Mouse (Mus musculus) limb, embryonic 12.5 days (tissue): ENCODE results near the gene Cenpc1. TPM values are rescaled to one million over a fixed set of nuclear protein-coding genes. Genes with fewer than 3 reads are reported as not detected.
A peak's percentile ranks its signal among the peaks of the same experiment; 100 is the strongest.

ENCODE experiments used
- ATAC-seq: fragments of 200-750 bp; cut with Nextera tagmentation; 2 replicates; pipeline ENCODE4 v1.8.0; 2017; ENCODE audit warnings: low read depth, moderate TSS enrichment; ENCODE audit not compliant: insufficient number of reproducible peaks, insufficient read depth, low FRiP score, low TSS enrichment
- H3K27ac ChIP-seq: fragments of 300-500 bp; sonication (generic); 2 replicates; pipeline ENCODE4 v1.5.1; 2016; ENCODE audit warnings: mild to moderate bottlenecking, moderate library complexity
- H3K27me3 ChIP-seq: fragments of 300-500 bp; sonication (generic); 2 replicates; pipeline ENCODE4 v1.6.1; 2016; ENCODE audit warnings: mild to moderate bottlenecking, moderate library complexity
- H3K36me3 ChIP-seq: fragments of 300-500 bp; sonication (generic); 2 replicates; pipeline ENCODE4 v1.6.1; 2016; ENCODE audit warnings: mild to moderate bottlenecking, moderate library complexity
- H3K4me1 ChIP-seq: fragments of 300-500 bp; sonication (generic); replicated peaks from 2 replicates; pipeline ENCODE4 v1.6.1; 2016
- H3K4me2 ChIP-seq: fragments of 300-500 bp; sonication (generic); 2 replicates; pipeline ENCODE4 v1.6.1; 2016; ENCODE audit warnings: mild to moderate bottlenecking, moderate library complexity
- H3K4me3 ChIP-seq: fragments of 300-500 bp; sonication (generic); replicated peaks from 2 replicates; pipeline ENCODE4 v1.5.1; 2016; ENCODE audit warnings: mild to moderate bottlenecking
- H3K9ac ChIP-seq: fragments of 300-500 bp; sonication (generic); replicated peaks from 2 replicates; pipeline ENCODE4 v1.6.1; 2016; ENCODE audit warnings: mild to moderate bottlenecking, moderate library complexity
- H3K9me3 ChIP-seq: fragments of 300-500 bp; sonication (generic); 2 replicates; pipeline ENCODE4 v1.6.1; 2016; ENCODE audit warnings: mild to moderate bottlenecking, moderate library complexity
- WGBS: fragments of 180-500 bp; shearing (Covaris S2); methylation state at CpG from one replicate; pipeline ENCODE4 v1.1.7; 2016; 5-methylcytosine and 5-hydroxymethylcytosine counted together
- polyA plus RNA-seq: library from polyadenylated mRNA; unstranded; fragments of >200 nt; fragmentation: Nextera tagmentation; extraction: Ambion mirVana; gene quantifications from 2 replicates; pipeline ENCODE4 v1.2.1, GENCODE M21; 2016

Cenpc1 gene
- polyA plus RNA-seq, 1 experiment from 2014 or later: 44.0 TPM

DNA sequence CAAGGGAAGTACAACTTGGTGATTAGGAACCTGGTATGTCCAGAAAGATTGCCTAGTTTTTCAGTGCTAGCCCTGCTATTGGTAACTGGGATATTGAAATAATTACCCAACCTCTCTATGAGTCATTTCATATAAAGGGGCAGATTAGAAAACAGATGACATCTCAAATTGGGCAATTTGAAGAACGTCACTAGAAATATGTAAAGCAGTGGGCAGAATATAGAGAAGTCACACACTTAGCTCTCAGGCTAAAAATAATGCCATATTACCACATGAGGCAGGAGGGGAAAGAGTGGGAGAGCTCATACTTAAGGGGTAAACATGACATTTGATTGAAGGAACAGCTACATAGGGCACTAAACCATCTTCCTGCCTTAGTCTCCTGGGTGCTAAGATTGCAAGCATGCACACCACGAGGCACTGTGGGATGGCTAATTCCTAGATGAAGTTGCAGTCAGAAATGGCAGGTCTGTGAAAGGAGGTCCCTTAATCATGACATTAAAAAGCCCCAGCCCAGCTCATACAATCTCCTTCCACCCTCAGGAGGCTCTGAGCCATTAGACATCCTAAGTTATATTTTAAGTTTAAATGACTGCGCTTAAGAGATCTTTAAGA is 13.4 kb upstream of the Cenpc1 start:
- no peak overlapping the region for H3K9ac ChIP-seq
- H3K4me2 ChIP-seq: no peak overlapping the region
- no peak overlapping the region for H3K4me3 ChIP-seq
- no peaks in the 10 kb centered on the region for H3K9me3 ChIP-seq
- no peak for ATAC-seq
- no peaks in the 10 kb centered on the region for H3K4me1 ChIP-seq
- no peaks in the 10 kb centered on the region for H3K27me3 ChIP-seq
- 80% methylated on average over 3 of the region's 3 CpGs for WGBS
- no peak overlapping the region for H3K27ac ChIP-seq
- H3K36me3 ChIP-seq: no peaks in the 10 kb centered on the region

DNA sequence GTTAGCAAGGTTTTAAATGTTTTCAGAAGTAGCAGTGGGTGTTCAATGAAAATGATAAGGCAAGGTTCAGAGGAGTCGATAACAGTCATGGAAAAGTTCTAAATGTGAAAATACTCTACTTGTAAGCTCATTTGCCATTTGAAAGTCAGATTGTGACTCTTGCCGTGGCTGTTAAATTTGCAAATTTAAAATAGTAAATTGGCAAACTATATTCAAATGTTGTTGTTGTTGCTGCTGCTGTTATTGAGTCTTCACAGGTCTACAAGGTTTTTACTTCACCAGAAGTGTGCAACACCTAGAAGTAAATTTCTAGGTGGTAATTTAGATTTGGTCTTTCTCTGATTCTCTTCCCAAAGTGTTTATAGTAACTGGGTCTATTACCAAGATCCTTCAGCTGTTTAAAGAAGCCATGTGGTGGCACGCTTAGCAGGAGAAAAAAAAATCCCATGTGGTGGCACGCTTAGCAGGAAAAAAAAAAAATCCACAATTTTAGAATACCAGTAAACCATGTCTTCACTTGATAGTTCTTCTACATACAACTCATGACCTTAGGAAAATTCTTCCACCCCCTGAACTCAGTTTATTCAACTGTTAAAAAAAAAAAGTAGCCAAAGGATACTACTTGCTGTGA is 7.5 kb upstream of the Cenpc1 start:
- Histone ChIP-seq H3K9ac (no peak overlapping the region), H3K27ac (no peak overlapping the region), H3K27me3 (no peaks in the 10 kb centered on the region), H3K36me3 (no peaks in the 10 kb centered on the region), H3K4me3 (no peak overlapping the region), H3K4me1 (no peaks in the 10 kb centered on the region), H3K9me3 (no peaks in the 10 kb centered on the region), H3K4me2 (no peak overlapping the region)
- 78% methylated on average over 4 of the region's 4 CpGs for WGBS
- ATAC-seq: no peak

DNA sequence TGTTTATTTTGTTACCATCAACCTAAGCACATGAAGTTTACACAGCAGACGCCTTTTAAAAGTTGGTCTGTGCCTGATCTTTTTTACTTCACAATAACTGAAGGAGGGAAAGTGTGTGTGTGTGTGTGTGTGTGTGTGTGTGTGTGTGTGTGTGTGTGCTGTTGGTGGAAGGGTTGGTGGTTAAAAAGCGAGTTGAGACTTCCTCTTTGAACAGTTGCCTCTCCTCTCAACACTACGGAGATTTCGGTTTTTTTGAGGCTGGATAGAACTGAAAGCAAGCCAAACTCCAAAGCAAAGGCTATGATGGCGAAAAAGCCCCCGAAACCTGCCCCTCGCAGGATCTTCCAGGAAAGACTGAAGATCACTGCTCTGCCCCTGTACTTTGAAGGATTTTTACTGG is 6.2 kb upstream of the Cenpc1 start, which contains the start of gene Stap1:
TSS of gene Stap1 (plus strand) at position 209 of the 400 bp plus-strand sequence.
- ATAC-seq: no peak
- 76% methylated on average over 7 of the region's 7 CpGs for WGBS
- H3K9ac ChIP-seq: no peak within 1 kb of the TSS
- H3K4me1 ChIP-seq: peaks cover 6% of the 10 kb centered on the region; the same call in 1 of the 2 replicates
- no peaks in the 10 kb centered on the region for H3K9me3 ChIP-seq
- H3K4me2 ChIP-seq: no peak within 1 kb of the TSS
- H3K36me3 ChIP-seq: no peaks in the 10 kb centered on the region
- H3K27ac ChIP-seq: no peak within 1 kb of the TSS
- H3K4me3 ChIP-seq: no peak within 1 kb of the TSS
- H3K27me3 ChIP-seq: no peaks in the 10 kb centered on the region

DNA sequence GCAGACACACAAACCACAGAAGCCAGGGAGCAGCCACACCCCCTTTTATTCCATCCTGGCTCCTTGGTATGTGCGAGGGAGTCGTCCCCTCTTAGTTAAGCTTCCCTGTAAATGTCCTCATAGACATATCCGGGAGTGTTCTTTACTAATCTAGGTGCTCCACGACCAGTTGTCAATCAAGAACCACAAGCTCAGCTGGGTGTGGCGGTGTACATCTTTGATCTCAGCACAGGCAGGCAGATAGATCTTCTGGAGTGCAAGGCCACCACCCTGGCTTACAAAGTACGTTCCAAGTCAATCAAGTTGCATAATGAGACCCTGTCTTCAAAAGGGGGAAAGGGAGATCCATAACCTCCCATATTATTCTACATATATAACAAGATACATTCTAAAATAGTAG is 3.7 kb upstream of the Cenpc1 start:
- WGBS: 78% methylated on average over 6 of the region's 6 CpGs
- H3K4me3 ChIP-seq: no peak overlapping the region
- peaks cover 7% of the 10 kb centered on the region; the same call in 1 of the 2 replicates for H3K4me1 ChIP-seq
- H3K4me2 ChIP-seq: no peak overlapping the region
- no peak for ATAC-seq
- H3K9ac ChIP-seq: no peak overlapping the region
- no peaks in the 10 kb centered on the region for H3K36me3 ChIP-seq
- no peak overlapping the region for H3K27ac ChIP-seq
- no peaks in the 10 kb centered on the region for H3K27me3 ChIP-seq
- no peaks in the 10 kb centered on the region for H3K9me3 ChIP-seq

DNA sequence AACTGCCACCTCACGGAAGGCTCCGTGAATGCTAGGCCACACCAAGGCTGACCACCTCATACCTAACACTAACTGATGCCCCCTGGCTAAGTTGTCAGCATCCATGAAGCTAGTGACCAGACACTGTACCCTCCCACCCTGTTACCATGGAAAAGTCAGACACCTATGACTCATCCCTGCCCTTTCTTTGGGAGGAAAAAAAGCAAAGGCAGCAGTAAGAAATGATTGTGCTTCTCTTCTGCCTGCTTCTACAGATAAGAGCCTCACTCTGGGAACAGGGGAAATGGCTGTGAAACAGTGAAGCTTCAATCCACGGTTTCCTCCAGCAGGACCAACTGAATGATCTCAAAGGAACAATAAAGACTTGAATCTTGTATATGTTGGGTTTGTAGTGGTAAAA is 3.1 kb upstream of the Cenpc1 start:
- no peak for ATAC-seq
- Histone ChIP-seq H3K4me3 (no peak overlapping the region), H3K36me3 (no peaks in the 10 kb centered on the region), H3K27ac (no peak overlapping the region), H3K9me3 (no peaks in the 10 kb centered on the region), H3K4me2 (no peak overlapping the region), H3K9ac (no peak overlapping the region), H3K4me1 (peaks cover 14% of the 10 kb centered on the region; the same call in 1 of the 2 replicates), H3K27me3 (no peaks in the 10 kb centered on the region)
- 82% methylated on average over 3 of the region's 3 CpGs for WGBS

DNA sequence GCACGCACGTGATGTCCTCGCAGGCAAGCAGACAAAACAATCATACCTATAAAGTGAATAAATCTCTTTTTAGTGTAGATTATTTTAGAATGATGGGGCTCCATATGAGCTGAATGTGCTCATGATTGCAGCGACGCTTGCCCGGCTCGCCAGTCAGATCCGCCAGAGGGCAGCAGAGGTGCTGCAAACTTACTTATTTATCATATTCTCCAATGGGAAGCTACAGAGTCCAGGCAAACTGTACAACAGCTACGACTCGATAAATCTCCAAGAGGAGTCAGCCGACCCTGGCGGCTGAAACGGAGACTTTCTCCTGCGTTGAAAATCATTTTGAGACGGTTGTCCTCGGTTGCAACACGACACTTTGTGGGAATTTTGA is 1.2 kb upstream of the Cenpc1 start:
- no peaks in the 10 kb centered on the region for H3K36me3 ChIP-seq
- peak; percentile 3; the same call in 1 of the 2 replicates for ATAC-seq
- peak overlapping the region; percentile 61 for H3K4me2 ChIP-seq
- no peaks in the 10 kb centered on the region for H3K9me3 ChIP-seq
- H3K27me3 ChIP-seq: no peaks in the 10 kb centered on the region
- under 1% methylated on average over 17 of the region's 17 CpGs for whole genome bisulfite sequencing
- H3K4me3 ChIP-seq: peak overlapping the region; percentile 65
- no peak overlapping the region for H3K9ac ChIP-seq
- H3K4me1 ChIP-seq: peaks cover 17% of the 10 kb centered on the region; the same call in 1 of the 2 replicates
- 0 out of 2 replicates have a peak overlapping the region, but pooled peaks have one; percentile 86 for H3K27ac ChIP-seq

DNA sequence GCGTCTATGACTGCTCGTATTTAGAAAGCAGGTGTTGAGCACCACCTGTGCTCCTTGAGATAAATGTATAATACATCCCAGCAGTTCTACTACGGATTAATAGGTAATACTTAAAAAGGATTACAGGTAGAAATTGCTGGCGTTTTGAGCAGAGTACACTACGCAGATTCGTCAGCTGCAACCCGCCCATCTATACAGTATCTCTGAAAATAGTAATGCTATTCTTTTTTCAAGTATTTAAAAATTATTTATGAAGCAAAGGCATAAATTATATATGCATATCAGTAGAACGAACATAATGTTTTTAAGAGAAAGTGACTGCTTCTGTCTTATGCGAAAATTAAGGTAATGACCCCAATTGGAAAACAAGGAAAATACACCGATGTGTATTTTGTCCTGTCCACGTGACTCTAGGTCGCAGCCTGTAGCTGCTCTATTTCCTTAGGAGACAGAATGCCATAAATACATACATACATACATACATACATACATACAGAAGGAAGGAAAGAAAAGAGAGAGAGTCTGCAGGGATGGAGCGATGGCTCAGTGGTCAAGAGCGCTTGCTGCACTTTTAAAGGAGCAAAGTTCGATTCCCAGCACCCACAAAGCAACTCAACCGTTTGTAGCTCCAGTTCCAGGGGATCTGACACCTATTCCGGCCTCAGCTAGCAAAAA is 630 bp upstream of the Cenpc1 start:
- under 1% methylated on average over 17 of the region's 17 CpGs for WGBS
- Histone ChIP-seq H3K27me3 (no peaks in the 10 kb centered on the region), H3K9me3 (no peaks in the 10 kb centered on the region), H3K27ac (peak overlapping the region; percentile 86), H3K9ac (0 out of 2 replicates have a peak overlapping the region, but pooled peaks have one; percentile 13), H3K4me1 (peaks cover 17% of the 10 kb centered on the region; the same call in 1 of the 2 replicates), H3K36me3 (no peaks in the 10 kb centered on the region), H3K4me3 (peak overlapping the region; percentile 65), H3K4me2 (peak overlapping the region; percentile 61)
- ATAC-seq: peak; percentile 79

DNA sequence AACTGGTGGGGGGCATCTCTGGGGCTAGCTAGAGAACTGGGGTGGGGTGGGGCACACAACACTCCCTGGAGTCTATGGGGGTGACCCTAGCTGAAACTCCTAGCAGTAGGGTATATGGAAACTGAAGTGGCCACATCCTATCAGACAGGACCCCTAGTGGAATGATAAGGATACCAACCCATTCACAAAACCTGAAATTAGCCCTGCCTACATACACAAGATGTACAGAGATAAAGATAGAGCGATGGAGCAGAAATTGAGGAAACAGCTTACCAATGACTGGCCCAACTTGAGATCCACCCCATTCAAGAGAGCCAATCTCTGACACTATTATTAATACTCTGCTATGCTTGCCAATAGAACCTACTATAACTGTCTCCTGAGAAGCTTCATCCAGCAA is 1.9 kb downstream of the Cenpc1 start:
- Histone ChIP-seq H3K27me3 (no peaks in the 10 kb centered on the region), H3K9ac (no peak overlapping the region), H3K36me3 (0 out of 2 replicates have a peak, but pooled peaks cover 2% of the 10 kb centered on the region), H3K4me1 (peaks cover 17% of the 10 kb centered on the region; the same call in 1 of the 2 replicates), H3K9me3 (no peaks in the 10 kb centered on the region), H3K4me2 (peak overlapping the region; percentile 61; the same call in 1 of the 2 replicates), H3K4me3 (no peak overlapping the region), H3K27ac (no peak overlapping the region)
- no peak for ATAC-seq
- 100% methylated on average over 1 of the region's 1 CpGs for WGBS

DNA sequence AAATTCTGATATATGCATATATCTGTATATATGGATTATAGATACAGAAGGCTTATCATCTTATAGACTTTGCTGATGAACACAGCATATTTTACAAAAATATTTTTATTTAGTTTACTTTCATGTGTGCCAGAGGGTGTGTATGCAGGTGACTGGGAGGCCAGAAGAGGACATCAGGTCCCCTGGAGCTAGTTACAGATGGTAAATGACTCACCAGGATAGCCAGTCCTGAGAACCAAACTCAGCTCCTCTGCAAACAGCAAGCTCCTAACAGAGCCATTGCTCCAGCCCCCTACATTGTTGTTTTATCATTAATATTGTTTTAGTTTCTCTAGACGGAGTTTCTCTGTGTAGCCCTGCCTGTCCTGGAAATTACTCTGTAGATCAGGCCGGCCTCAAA is 35.6 kb downstream of the Cenpc1 start:
- 94% methylated on average over 2 of the region's 2 CpGs for WGBS
- H3K36me3 ChIP-seq: peaks cover 52% of the 10 kb centered on the region
- H3K4me1 ChIP-seq: no peaks in the 10 kb centered on the region
- no peak overlapping the region for H3K4me2 ChIP-seq
- no peaks in the 10 kb centered on the region for H3K27me3 ChIP-seq
- no peak for ATAC-seq
- no peak overlapping the region for H3K27ac ChIP-seq
- H3K9ac ChIP-seq: no peak overlapping the region
- no peak overlapping the region for H3K4me3 ChIP-seq
- no peaks in the 10 kb centered on the region for H3K9me3 ChIP-seq

DNA sequence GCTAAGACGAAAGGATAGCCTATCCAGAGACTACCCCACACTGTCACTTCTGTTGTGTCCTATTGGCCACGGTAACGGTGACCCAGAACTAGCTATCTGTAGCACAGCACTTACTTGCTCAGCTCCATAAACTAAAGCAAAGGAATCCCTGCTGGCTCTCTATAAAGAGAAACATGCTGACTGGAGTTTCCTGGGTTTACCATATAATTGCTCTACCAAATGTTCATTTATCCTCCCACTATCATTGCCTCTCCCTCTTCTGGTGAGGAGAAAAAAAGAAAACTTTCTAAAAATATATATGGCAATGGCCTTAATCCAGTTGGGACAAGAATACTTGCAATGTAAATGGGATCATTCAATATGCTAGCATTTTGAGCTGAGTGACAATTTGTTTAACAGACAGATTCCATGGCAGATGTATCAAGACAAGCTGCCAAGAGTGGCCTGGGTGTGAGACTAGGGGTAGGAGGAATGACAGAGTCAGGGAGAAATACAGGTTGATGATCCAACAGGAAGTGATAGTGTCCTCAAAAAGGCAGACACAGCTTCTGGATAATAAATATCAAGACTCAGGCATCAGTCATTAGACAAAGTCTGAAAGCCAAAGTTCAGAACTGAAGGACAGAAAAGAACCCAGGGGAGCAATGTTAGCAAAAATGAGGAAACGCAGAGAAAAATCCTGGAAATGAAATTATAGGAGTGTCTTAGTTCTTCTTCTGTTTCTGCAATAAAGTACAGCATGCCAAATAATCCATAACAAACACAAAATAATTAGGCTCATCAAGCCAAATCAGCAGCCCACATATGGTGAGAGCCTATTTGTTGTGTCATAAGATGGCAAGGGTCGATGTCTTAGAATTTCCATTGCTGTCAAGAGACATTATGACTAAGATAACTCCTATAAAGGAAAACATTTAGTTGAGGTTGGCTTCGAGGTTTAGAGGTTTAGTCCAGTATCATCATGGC is 68.6 kb downstream of the Cenpc1 start:
- Histone ChIP-seq H3K27ac (no peak overlapping the region), H3K9me3 (no peaks in the 10 kb centered on the region), H3K9ac (no peak overlapping the region), H3K4me3 (no peak overlapping the region), H3K4me2 (no peak overlapping the region), H3K27me3 (no peaks in the 10 kb centered on the region), H3K4me1 (no peaks in the 10 kb centered on the region), H3K36me3 (no peaks in the 10 kb centered on the region)
- no peak for ATAC-seq
- 83% methylated on average over 6 of the region's 6 CpGs for WGBS
